In genomic region chr11:115212116-115212515, GRCm38 (mm10) we compare ENCODE assay signal across 18 mouse cellular contexts. TPM values are rescaled to one million over a fixed set of nuclear protein-coding genes. Genes with fewer than 3 reads are reported as not detected.
A peak's percentile ranks its signal among the peaks of the same experiment; 100 is the strongest.
DNase-seq lines count a peak whose midpoint lies in the region; ATAC-seq and TF ChIP-seq lines count a peak whose summit lies in the region.
"Had no signal": no experiment of that assay in that cellular context is flagged by ENCODE, and none has a peak within 500 bp of the region (broad histone marks: within the 10 kb centered on the region; RNA-seq: fewer than 3 reads in every experiment).

No protein-coding gene starts in this region.

- TF ChIP-seq CTCF in hindbrain, postnatal 0 days (IDR thresholded peaks at IDR 0.05; ENCODE audit: low read depth) = no peak
- TF ChIP-seq CTCF in testis, adult 2 months (IDR thresholded peaks at IDR 0.05; ENCODE audit: control insufficient read depth, insufficient read depth, insufficient replicate concordance, low read depth, low read length) = no peak

- H3K27ac ChIP-seq in hindbrain, postnatal 0 days = no peak overlapping the region
- no peak overlapping the region for H3K27ac ChIP-seq in hindbrain, embryonic 11.5 days (ENCODE audit: low read depth, low read length)
- no peak overlapping the region for H3K27ac ChIP-seq in testis, adult 2 months (ENCODE audit: control insufficient read depth, insufficient read depth, low read depth, low read length)
- H3K27ac ChIP-seq: hindbrain, embryonic 12.5 days had no signal

- no peak overlapping the region for H3K4me3 ChIP-seq in hindbrain, postnatal 0 days (ENCODE audit: low read length)
- no peak overlapping the region for H3K4me3 ChIP-seq in hindbrain, embryonic 11.5 days (ENCODE audit: low read depth, low read length)
- H3K4me3 ChIP-seq in testis, adult 2 months (ENCODE audit: control insufficient read depth, low read depth, low read length) = no peak overlapping the region
- H3K4me3 ChIP-seq: hindbrain, embryonic 12.5 days had no signal

- ATAC-seq in hindbrain, postnatal 0 days = peak; percentile 22; the same call in 1 of the 2 replicates
- no peak for ATAC-seq in hindbrain, embryonic 11.5 days (ENCODE audit: low FRiP score)
- ATAC-seq: CD4-positive, CD25-positive, alpha-beta regulatory T cell, adult 4 months; intestine, postnatal 0 days had no signal

- H3K36me3 ChIP-seq in hindbrain, postnatal 0 days (ENCODE audit: insufficient read depth, low read length) = no peaks in the 10 kb centered on the region
- H3K36me3 ChIP-seq in hindbrain, embryonic 11.5 days (ENCODE audit: control insufficient read depth, insufficient read depth, low read length) = no peaks in the 10 kb centered on the region
- no peaks in the 10 kb centered on the region for H3K36me3 ChIP-seq in testis, adult 2 months (ENCODE audit: control insufficient read depth, insufficient read depth, low read length)

- H3K9me3 ChIP-seq in hindbrain, postnatal 0 days (ENCODE audit: low read length) = no peaks in the 10 kb centered on the region
- H3K9me3 ChIP-seq in hindbrain, embryonic 11.5 days (ENCODE audit: control insufficient read depth, low read length) = no peaks in the 10 kb centered on the region
- H3K9me3 ChIP-seq: hindbrain, embryonic 12.5 days had no signal

- H3K4me1 ChIP-seq in hindbrain, postnatal 0 days (ENCODE audit: insufficient read depth, low read length) = peaks cover 8% of the 10 kb centered on the region; the same call in 1 of the 2 replicates
- H3K4me1 ChIP-seq in hindbrain, embryonic 11.5 days (replicated peaks; ENCODE audit: control insufficient read depth, insufficient read depth, low read length) = no peaks in the 10 kb centered on the region; the same call in 1 of the 2 replicates
- no peaks in the 10 kb centered on the region for H3K4me1 ChIP-seq in testis, adult 2 months (ENCODE audit: control insufficient read depth, insufficient read depth, low read length)

- no peak for DNase-seq in hindbrain, postnatal 0 days (ENCODE audit: low spot score)
- DNase-seq in hindbrain, embryonic 11.5 days (ENCODE audit: low spot score) = no peak
- no peak for DNase-seq in testis, postnatal 14 days (ENCODE audit: low spot score)
- DNase-seq in cerebellum, adult 9-10 months = peak; percentile 89
- DNase-seq in urinary bladder, postnatal 25 days (ENCODE audit: low spot score) = no peak
- no peak for DNase-seq in kidney, postnatal 25 days
- DNase-seq: adrenal gland, postnatal 10 days; kidney, postnatal 14 days; right cerebral cortex, postnatal 25 days; thymus, adult 18-20 months had no signal

- 37% methylated on average over 13 of the region's 13 CpGs for WGBS in hindbrain, postnatal 0 days
- 46% methylated on average over 13 of the region's 13 CpGs for WGBS in hindbrain, embryonic 11.5 days

- 0 out of 2 replicates have a peak, but pooled peaks have one; percentile 10 for TF ChIP-seq POLR2A in testis, adult 2 months (IDR thresholded peaks at IDR 0.05; ENCODE audit: control insufficient read depth, low read depth, low read length)

- H3K27me3 ChIP-seq in hindbrain, postnatal 0 days (ENCODE audit: insufficient read depth, low read length) = no peaks in the 10 kb centered on the region
- H3K27me3 ChIP-seq in hindbrain, embryonic 11.5 days (ENCODE audit: control insufficient read depth, insufficient read depth, low read length) = no peaks in the 10 kb centered on the region
- no peaks in the 10 kb centered on the region for H3K27me3 ChIP-seq in testis, adult 2 months (ENCODE audit: control insufficient read depth, insufficient read depth, low read length)
- H3K27me3 ChIP-seq: hindbrain, embryonic 12.5 days had no signal

- H3K9ac ChIP-seq in hindbrain, postnatal 0 days (replicated peaks; ENCODE audit: low read length) = no peak overlapping the region
- no peak overlapping the region for H3K9ac ChIP-seq in hindbrain, embryonic 11.5 days (ENCODE audit: low read depth, low read length)
- H3K9ac ChIP-seq: hindbrain, embryonic 12.5 days had no signal

- no peak overlapping the region for H3K4me2 ChIP-seq in hindbrain, postnatal 0 days (ENCODE audit: low read depth, low read length)
- H3K4me2 ChIP-seq in hindbrain, embryonic 11.5 days (replicated peaks; ENCODE audit: low read depth, low read length) = no peak overlapping the region
- H3K4me2 ChIP-seq: hindbrain, embryonic 12.5 days had no signal

RNA-seq across cellular contexts. Expression of gene Nat9, which starts 24.5 kb away (rescaled TPM):
- total RNA-seq in hindbrain, postnatal 0 days (2014; rRNA removed) = 17.3 and 27.8 TPM in 2 replicates
- polyA plus RNA-seq in hindbrain, postnatal 0 days (2015; fragmentation: Nextera tagmentation; extraction: Ambion mirVana) = 17.3 and 22.2 TPM in 2 replicates
- polyA plus RNA-seq in hindbrain, embryonic 11.5 days (2014; fragmentation: Nextera tagmentation; extraction: Ambion mirVana) = 19.5 and 20.1 TPM in 2 replicates
- 106 and 118 TPM in 2 replicates for polyA plus RNA-seq in testis, adult 2 months (2012; rRNA removed)

RNA-seq across cellular contexts. Expression of gene Tmem104, which starts 24.8 kb away (rescaled TPM):
- 6.4 and 11.1 TPM in 2 replicates for total RNA-seq in hindbrain, postnatal 0 days (2014; rRNA removed)
- polyA plus RNA-seq in hindbrain, postnatal 0 days (2015; fragmentation: Nextera tagmentation; extraction: Ambion mirVana) = 10.1 and 13.5 TPM in 2 replicates
- 7.2 and 7.3 TPM in 2 replicates for polyA plus RNA-seq in hindbrain, embryonic 11.5 days (2014; fragmentation: Nextera tagmentation; extraction: Ambion mirVana)
- 7.5 and 9.0 TPM in 2 replicates for polyA plus RNA-seq in testis, adult 2 months (2012; rRNA removed)

RNA-seq across cellular contexts. Expression of gene Slc9a3r1, which starts 49.0 kb away (rescaled TPM):
- total RNA-seq in hindbrain, postnatal 0 days (2014; rRNA removed) = 72.6 and 76.9 TPM in 2 replicates
- polyA plus RNA-seq in hindbrain, postnatal 0 days (2015; fragmentation: Nextera tagmentation; extraction: Ambion mirVana) = 91.8 and 98.2 TPM in 2 replicates
- 29.5 and 33.7 TPM in 2 replicates for polyA plus RNA-seq in hindbrain, embryonic 11.5 days (2014; fragmentation: Nextera tagmentation; extraction: Ambion mirVana)
- polyA plus RNA-seq in testis, adult 2 months (2012; rRNA removed) = 21.2 and 29.7 TPM in 2 replicates

RNA-seq across cellular contexts. Expression of gene Grin2c, which starts 54.9 kb away (rescaled TPM):
- total RNA-seq in hindbrain, postnatal 0 days (2014; rRNA removed) = 6.9 and 7.1 TPM in 2 replicates
- 1.0 and 1.1 TPM in 2 replicates for polyA plus RNA-seq in hindbrain, postnatal 0 days (2015; fragmentation: Nextera tagmentation; extraction: Ambion mirVana)
- polyA plus RNA-seq in hindbrain, embryonic 11.5 days (2014; fragmentation: Nextera tagmentation; extraction: Ambion mirVana) = 0.25 and 0.43 TPM in 2 replicates
- polyA plus RNA-seq in testis, adult 2 months (2012; rRNA removed) = 1.2 and 1.5 TPM in 2 replicates
- total RNA-seq: gastrocnemius, postnatal 4 days; liver, adult 2 months; megakaryocyte-erythroid progenitor cell, adult 5-6 weeks; MEL had no signal
- polyA plus RNA-seq: CD4-positive, CD25-positive, alpha-beta regulatory T cell, adult 4 months; intestine, postnatal 0 days had no signal
